Mouse (Mus musculus) forebrain, embryonic 10.5 days (tissue): ENCODE data around the gene Kif1b. TPM values are rescaled to one million over a fixed set of nuclear protein-coding genes. Genes with fewer than 3 reads are reported as not detected.
"Not testable (repeated sequence)": the region's sequence is repeated elsewhere in the genome, so short reads cannot be mapped to it uniquely, and the experiment has no call there.

ENCODE experiments used
- DNase-seq: peaks from one replicate; pipeline ENCODE4 v3.0.0-alpha.2; 2017; ENCODE audit warnings: low spot score; ENCODE audit errors: extremely low spot score
- H3K27ac ChIP-seq: fragments of 300-500 bp; sonication (generic); 2 replicates; pipeline ENCODE4 v1.5.1; 2016; ENCODE audit warnings: mild to moderate bottlenecking
- H3K27me3 ChIP-seq: fragments of 300-500 bp; sonication (generic); 2 replicates; pipeline ENCODE4 v1.6.1; 2016; ENCODE audit warnings: mild to moderate bottlenecking; ENCODE audit not compliant: poor library complexity, severe bottlenecking
- H3K36me3 ChIP-seq: fragments of 300-500 bp; sonication (generic); replicated peaks from 2 replicates; pipeline ENCODE4 v1.6.1; 2016; ENCODE audit warnings: mild to moderate bottlenecking, moderate library complexity
- H3K4me1 ChIP-seq: fragments of 300-500 bp; sonication (generic); 2 replicates; pipeline ENCODE4 v1.6.1; 2016
- H3K4me3 ChIP-seq: fragments of 300-500 bp; sonication (generic); 2 replicates; pipeline ENCODE4 v1.5.1; 2016; ENCODE audit warnings: mild to moderate bottlenecking, moderate library complexity
- H3K9me3 ChIP-seq: fragments of 300-500 bp; sonication (generic); 2 replicates; pipeline ENCODE4 v1.6.1; 2016; ENCODE audit warnings: mild to moderate bottlenecking, moderate library complexity
- WGBS: fragments of 180-500 bp; shearing (Covaris S2); methylation state at CpG from one replicate; pipeline ENCODE4 v1.1.7; 2016; 5-methylcytosine and 5-hydroxymethylcytosine counted together
- polyA plus RNA-seq: library from polyadenylated mRNA; unstranded; fragments of >200 nt; fragmentation: Nextera tagmentation; extraction: Ambion mirVana; gene quantifications from 2 replicates; pipeline ENCODE4 v1.2.1, GENCODE M21; 2016

Kif1b gene
- polyA plus RNA-seq, 1 experiment from 2014 or later, result 59.8 TPM

- Histone ChIP-seq H3K36me3 (peaks cover 80% of the 10 kb centered on the region), H3K4me1 (peaks cover 22% of the 10 kb centered on the region), H3K27ac (no peak overlapping the region), H3K9me3 (peaks cover 8% of the 10 kb centered on the region; the same call in 1 of the 2 replicates), H3K27me3 (no peaks in the 10 kb centered on the region), H3K4me3 (no peak overlapping the region)
- WGBS, result 95% methylated on average over 3 of the region's 3 CpGs
- DNase-seq, result no peak
Observed at GRCm38 (mm10) chr4:149223453-149223852, 84.0 kb downstream of the Kif1b start.

GRCm38 (mm10) chr4:149220481-149220880 lies 87.0 kb downstream of the Kif1b start:
- Histone ChIP-seq H3K4me1 (peaks cover 35% of the 10 kb centered on the region), H3K4me3 (peak overlapping the region; percentile 11; the same call in 1 of the 2 replicates), H3K27me3 (no peaks in the 10 kb centered on the region), H3K27ac (peak overlapping the region; percentile 82), H3K9me3 (peaks cover 8% of the 10 kb centered on the region; the same call in 1 of the 2 replicates), H3K36me3 (peaks cover 88% of the 10 kb centered on the region)
- WGBS, result 41% methylated on average over 17 of the region's 17 CpGs
- DNase-seq, result peak; percentile 38

- peak; percentile 55 for DNase-seq
- peaks cover 86% of the 10 kb centered on the region for H3K36me3 ChIP-seq
- H3K9me3 ChIP-seq, result peaks cover 8% of the 10 kb centered on the region; the same call in 1 of the 2 replicates
- peak overlapping the region; percentile 82 for H3K27ac ChIP-seq
- H3K4me3 ChIP-seq, result peak overlapping the region; percentile 11
- 23% methylated on average over 5 of the region's 5 CpGs for WGBS
- peaks cover 39% of the 10 kb centered on the region for H3K4me1 ChIP-seq
- H3K27me3 ChIP-seq, result no peaks in the 10 kb centered on the region
Observed at GRCm38 (mm10) chr4:149220042-149220473, 87.4 kb downstream of the Kif1b start.

GRCm38 (mm10) chr4:149219401-149220041 lies 88.0 kb downstream of the Kif1b start:
- Histone ChIP-seq H3K27ac (peak overlapping the region; percentile 82), H3K4me1 (peaks cover 42% of the 10 kb centered on the region), H3K9me3 (peaks cover 8% of the 10 kb centered on the region; the same call in 1 of the 2 replicates), H3K36me3 (peaks cover 86% of the 10 kb centered on the region), H3K27me3 (no peaks in the 10 kb centered on the region), H3K4me3 (peak overlapping the region; percentile 4; the same call in 1 of the 2 replicates)
- WGBS, result 65% methylated on average over 12 of the region's 12 CpGs
- DNase-seq, result no peak

- Histone ChIP-seq H3K36me3 (peaks cover 86% of the 10 kb centered on the region), H3K27ac (no peak overlapping the region), H3K4me3 (no peak overlapping the region), H3K27me3 (no peaks in the 10 kb centered on the region), H3K4me1 (peaks cover 42% of the 10 kb centered on the region), H3K9me3 (peaks cover under 1% of the 10 kb centered on the region; the same call in 1 of the 2 replicates)
- 91% methylated on average over 5 of the region's 5 CpGs for WGBS
- DNase-seq, result no peak
Observed at GRCm38 (mm10) chr4:149218476-149218875, 89.0 kb downstream of the Kif1b start.

GRCm38 (mm10) chr4:149215982-149216381 lies 91.5 kb downstream of the Kif1b start:
- Histone ChIP-seq H3K4me3 (no peak overlapping the region), H3K27ac (0 out of 2 replicates have a peak overlapping the region, but pooled peaks have one; percentile 48), H3K9me3 (peaks cover 10% of the 10 kb centered on the region; the same call in 1 of the 2 replicates), H3K36me3 (peaks cover 86% of the 10 kb centered on the region), H3K27me3 (no peaks in the 10 kb centered on the region), H3K4me1 (peaks cover 38% of the 10 kb centered on the region)
- 92% methylated on average over 9 of the region's 9 CpGs for WGBS
- DNase-seq, result no peak

- H3K4me1 ChIP-seq, result peaks cover 32% of the 10 kb centered on the region
- no peak for DNase-seq
- peaks cover 10% of the 10 kb centered on the region; the same call in 1 of the 2 replicates for H3K9me3 ChIP-seq
- H3K27ac ChIP-seq, result peak overlapping the region; percentile 48; the same call in 1 of the 2 replicates
- WGBS, result 61% methylated on average over 2 of the region's 2 CpGs
- H3K36me3 ChIP-seq, result peaks cover 86% of the 10 kb centered on the region
- H3K27me3 ChIP-seq, result no peaks in the 10 kb centered on the region
- H3K4me3 ChIP-seq, result no peak overlapping the region
Observed at GRCm38 (mm10) chr4:149215397-149215796, 92.1 kb downstream of the Kif1b start.

- Histone ChIP-seq H3K36me3 (peaks cover 91% of the 10 kb centered on the region), H3K9me3 (peaks cover 10% of the 10 kb centered on the region; the same call in 1 of the 2 replicates), H3K4me1 (peaks cover 23% of the 10 kb centered on the region)
- H3K27me3 ChIP-seq, H3K27ac ChIP-seq, DNase-seq, H3K4me3 ChIP-seq: not testable (repeated sequence)
- WGBS, result 97% methylated on average over 2 of the region's 2 CpGs
Observed at GRCm38 (mm10) chr4:149214468-149214867, 93.0 kb downstream of the Kif1b start.

GRCm38 (mm10) chr4:149213466-149213865 lies 94.0 kb downstream of the Kif1b start:
- peaks cover 90% of the 10 kb centered on the region for H3K36me3 ChIP-seq
- no peak overlapping the region for H3K4me3 ChIP-seq
- peaks cover 10% of the 10 kb centered on the region; the same call in 1 of the 2 replicates for H3K9me3 ChIP-seq
- peaks cover 20% of the 10 kb centered on the region for H3K4me1 ChIP-seq
- DNase-seq, result no peak
- H3K27ac ChIP-seq, result no peak overlapping the region
- WGBS, result 97% methylated on average over 9 of the region's 9 CpGs
- H3K27me3 ChIP-seq, result no peaks in the 10 kb centered on the region

- H3K27me3 ChIP-seq, DNase-seq, H3K4me3 ChIP-seq, H3K27ac ChIP-seq: not testable (repeated sequence)
- 95% methylated on average over 6 of the region's 6 CpGs for WGBS
- Histone ChIP-seq H3K4me1 (peaks cover 14% of the 10 kb centered on the region), H3K36me3 (peaks cover 90% of the 10 kb centered on the region), H3K9me3 (peaks cover 10% of the 10 kb centered on the region; the same call in 1 of the 2 replicates)
Observed at GRCm38 (mm10) chr4:149211441-149211840, 96.1 kb downstream of the Kif1b start.

GRCm38 (mm10) chr4:149202467-149202866 lies 105.0 kb downstream of the Kif1b start:
- Histone ChIP-seq H3K4me3 (no peak overlapping the region), H3K27me3 (no peaks in the 10 kb centered on the region), H3K9me3 (no peaks in the 10 kb centered on the region), H3K4me1 (no peaks in the 10 kb centered on the region), H3K36me3 (peaks cover 95% of the 10 kb centered on the region), H3K27ac (no peak overlapping the region)
- DNase-seq, result no peak
- WGBS, result 88% methylated on average over 3 of the region's 3 CpGs

GRCm38 (mm10) chr4:149201110-149201509 lies 106.4 kb downstream of the Kif1b start:
- 94% methylated on average over 4 of the region's 4 CpGs for WGBS
- peaks cover 94% of the 10 kb centered on the region for H3K36me3 ChIP-seq
- no peak overlapping the region for H3K27ac ChIP-seq

GRCm38 (mm10) chr4:149197180-149197579 lies 110.3 kb downstream of the Kif1b start:
- Histone ChIP-seq H3K4me1 (no peaks in the 10 kb centered on the region), H3K27me3 (no peaks in the 10 kb centered on the region), H3K9me3 (no peaks in the 10 kb centered on the region), H3K36me3 (peaks cover 89% of the 10 kb centered on the region), H3K4me3 (no peak overlapping the region), H3K27ac (no peak overlapping the region)
- no peak for DNase-seq
- WGBS, result 89% methylated on average over 1 of the region's 1 CpGs

More at GRCm38 (mm10) chr4:149201110-149201509, 106.4 kb downstream of the Kif1b start:
- H3K4me3 ChIP-seq, result no peak overlapping the region
- no peaks in the 10 kb centered on the region for H3K27me3 ChIP-seq
- DNase-seq, result no peak
- no peaks in the 10 kb centered on the region for H3K9me3 ChIP-seq
- no peaks in the 10 kb centered on the region for H3K4me1 ChIP-seq
